Mouse (Mus musculus) kidney, adult 2 months (tissue): ENCODE data around the gene Hrc. TPM values are rescaled to one million over a fixed set of nuclear protein-coding genes. Genes with fewer than 3 reads are reported as not detected.

Experiments
- DNase-seq: peaks from one replicate; pipeline ENCODE4 v3.0.0; 2021
- H3K27ac ChIP-seq: fragments of 200-500 bp; 2 replicates; pipeline ENCODE4 v1.5.1; 2012; ENCODE audit warnings: low read depth, low read length, control low read depth, inconsistent platforms; ENCODE audit not compliant: insufficient read depth
- H3K27me3 ChIP-seq: fragments of 200-500 bp; replicated peaks from 2 replicates; pipeline ENCODE4 v1.6.1; 2012; ENCODE audit warnings: mild to moderate bottlenecking, moderate library complexity, low read length, inconsistent platforms; ENCODE audit not compliant: control insufficient read depth, insufficient read depth
- H3K36me3 ChIP-seq: fragments of 200-500 bp; 2 replicates; pipeline ENCODE4 v1.6.1; 2012; ENCODE audit warnings: mild to moderate bottlenecking, moderate library complexity, low read length, inconsistent platforms; ENCODE audit not compliant: control insufficient read depth, insufficient read depth
- H3K4me1 ChIP-seq: fragments of 200-500 bp; 2 replicates; pipeline ENCODE4 v1.6.1; 2011; ENCODE audit warnings: low read length; ENCODE audit not compliant: control insufficient read depth, insufficient read depth
- H3K4me3 ChIP-seq: fragments of 200-500 bp; 2 replicates; pipeline ENCODE4 v1.5.1; 2011; ENCODE audit warnings: mild to moderate bottlenecking, low read depth, low read length, control low read depth; ENCODE audit not compliant: insufficient read depth
- CTCF ChIP-seq: fragments of 200-500 bp; conservative IDR thresholded peaks from 2 replicates; pipeline ENCODE4 v1.5.1; 2011; ENCODE audit warnings: low read depth, mild to moderate bottlenecking, control low read depth, low read length, moderate library complexity, mixed read lengths; ENCODE audit not compliant: insufficient read depth, insufficient read length
- POLR2A ChIP-seq: fragments of 200-500 bp; IDR thresholded peaks from one replicate; pipeline ENCODE4 v1.6.1; 2011; ENCODE audit warnings: low read depth, low read length, control low read depth
- WGBS: fragments of 180-500 bp; shearing (Covaris S2); methylation state at CpG from one replicate; pipeline ENCODE4 v1.1.7; 2018; 5-methylcytosine and 5-hydroxymethylcytosine counted together
- polyA plus RNA-seq: library from polyadenylated mRNA; depleted of rRNA; stranded (reverse); fragments of >200 nt; gene quantifications from 2 replicates; pipeline ENCODE4 v1.2.3, GENCODE M21; 2012

Hrc gene
- polyA plus RNA-seq, 1 experiment, result 3.2 TPM

DNA sequence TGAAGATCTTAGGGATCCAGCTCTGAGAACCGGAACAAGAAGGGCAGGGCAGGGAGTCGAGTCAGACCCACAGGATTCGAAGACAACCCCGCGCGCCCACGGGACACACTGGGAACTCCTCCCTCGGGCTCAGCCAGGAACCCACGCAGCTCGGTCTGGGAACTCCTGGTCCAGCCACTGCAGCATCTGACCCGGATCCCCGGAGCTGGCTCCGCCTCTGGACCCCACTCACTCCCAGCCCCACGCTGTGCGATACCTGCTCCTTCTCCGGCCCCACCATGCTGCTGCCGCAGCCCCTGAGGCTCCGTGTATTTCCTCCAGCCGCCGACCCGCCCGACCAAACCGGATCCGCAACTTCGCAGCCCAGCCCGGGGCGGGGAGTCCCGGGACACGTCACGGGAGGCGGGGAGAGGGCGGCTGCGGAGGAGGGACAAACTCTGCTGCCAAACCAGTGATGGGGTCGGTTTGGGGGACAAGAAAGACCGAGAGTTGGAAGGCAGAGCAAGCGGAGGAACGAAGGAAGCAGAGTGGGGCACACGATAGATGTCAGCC, 1.6 kb upstream of the Hrc start, which contains the start of gene Trpm4:
Gene Trpm4, minus strand, starts transcription at position 350 of the 552 bp plus-strand sequence.
- no peaks in the 10 kb centered on the region for H3K36me3 ChIP-seq
- under 1% methylated on average over 38 of the region's 38 CpGs for WGBS
- 0 out of 2 replicates have a peak, but pooled peaks cover 5% of the 10 kb centered on the region for H3K4me1 ChIP-seq
- peak within 1 kb of the TSS; percentile 74 for H3K27ac ChIP-seq
- peak within 1 kb of the TSS; percentile 70 for H3K4me3 ChIP-seq
- peak; percentile 86 for DNase-seq
- TF ChIP-seq CTCF (no peak), POLR2A (peak; percentile 21)
- H3K27me3 ChIP-seq, result no peaks in the 10 kb centered on the region

DNA sequence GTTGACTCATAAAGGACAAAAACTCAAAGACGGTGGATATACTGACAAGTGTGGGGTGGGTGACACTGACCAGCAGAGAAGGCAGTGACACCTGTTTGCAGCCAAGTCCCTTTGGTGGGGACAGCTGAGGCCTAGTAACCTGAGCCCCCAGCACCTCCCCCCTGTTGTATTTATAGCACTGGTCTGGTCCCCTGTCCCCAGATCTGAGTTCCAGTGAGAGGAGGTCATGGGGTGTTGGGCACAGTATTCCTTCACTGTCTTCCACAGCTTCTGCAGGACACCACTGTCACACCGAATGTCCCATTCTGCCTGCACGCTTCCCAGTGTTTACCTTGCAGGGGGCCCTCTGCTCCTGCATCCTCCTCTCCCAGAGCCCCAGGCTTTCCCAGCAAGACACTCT, 485 bp upstream of the Hrc start:
- no peak overlapping the region for H3K4me3 ChIP-seq
- DNase-seq, result no peak
- TF ChIP-seq POLR2A (no peak), CTCF (no peak)
- H3K27me3 ChIP-seq, result no peaks in the 10 kb centered on the region
- WGBS, result 51% methylated on average over 3 of the region's 3 CpGs
- H3K4me1 ChIP-seq, result 0 out of 2 replicates have a peak, but pooled peaks cover 5% of the 10 kb centered on the region
- no peaks in the 10 kb centered on the region for H3K36me3 ChIP-seq
- H3K27ac ChIP-seq, result no peak overlapping the region

DNA sequence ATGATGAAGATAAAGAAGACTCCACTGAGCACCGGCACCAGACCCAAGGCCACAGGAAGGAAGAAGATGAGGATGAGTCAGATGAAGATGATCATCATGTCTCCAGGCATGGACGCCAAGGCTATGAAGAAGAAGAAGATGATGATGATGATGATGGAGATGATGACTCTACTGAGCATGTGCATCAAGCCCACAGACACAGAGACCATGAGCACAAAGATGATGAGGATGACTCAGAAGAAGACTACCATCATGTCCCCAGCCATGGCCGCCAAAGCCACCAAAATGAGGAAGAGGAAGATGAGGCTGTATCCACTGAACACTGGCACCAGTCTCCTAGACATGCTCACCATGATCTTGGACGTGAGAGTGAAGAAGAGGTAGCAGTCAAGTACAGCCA, 1.2 kb downstream of the Hrc start:
- DNase-seq, result no peak
- TF ChIP-seq CTCF, result no peak
- no peak for TF ChIP-seq POLR2A
- WGBS, result 90% methylated on average over 4 of the region's 4 CpGs
- Histone ChIP-seq H3K4me3 (no peak overlapping the region), H3K36me3 (no peaks in the 10 kb centered on the region), H3K27me3 (no peaks in the 10 kb centered on the region), H3K27ac (no peak overlapping the region), H3K4me1 (0 out of 2 replicates have a peak, but pooled peaks cover 8% of the 10 kb centered on the region)

- DNase-seq, result no peak
- H3K36me3 ChIP-seq, result no peaks in the 10 kb centered on the region
- H3K4me3 ChIP-seq, result no peak overlapping the region
- H3K27ac ChIP-seq, result no peak overlapping the region
- H3K4me1 ChIP-seq, result 0 out of 2 replicates have a peak, but pooled peaks cover 3% of the 10 kb centered on the region
- H3K27me3 ChIP-seq, result no peaks in the 10 kb centered on the region
- TF ChIP-seq POLR2A, result no peak
- TF ChIP-seq CTCF, result no peak
- 29% methylated on average over 4 of the region's 4 CpGs for WGBS
These were observed 2.4 kb downstream of the Hrc start for GRCm38 (mm10) chr7:45337469-45337868.

DNA sequence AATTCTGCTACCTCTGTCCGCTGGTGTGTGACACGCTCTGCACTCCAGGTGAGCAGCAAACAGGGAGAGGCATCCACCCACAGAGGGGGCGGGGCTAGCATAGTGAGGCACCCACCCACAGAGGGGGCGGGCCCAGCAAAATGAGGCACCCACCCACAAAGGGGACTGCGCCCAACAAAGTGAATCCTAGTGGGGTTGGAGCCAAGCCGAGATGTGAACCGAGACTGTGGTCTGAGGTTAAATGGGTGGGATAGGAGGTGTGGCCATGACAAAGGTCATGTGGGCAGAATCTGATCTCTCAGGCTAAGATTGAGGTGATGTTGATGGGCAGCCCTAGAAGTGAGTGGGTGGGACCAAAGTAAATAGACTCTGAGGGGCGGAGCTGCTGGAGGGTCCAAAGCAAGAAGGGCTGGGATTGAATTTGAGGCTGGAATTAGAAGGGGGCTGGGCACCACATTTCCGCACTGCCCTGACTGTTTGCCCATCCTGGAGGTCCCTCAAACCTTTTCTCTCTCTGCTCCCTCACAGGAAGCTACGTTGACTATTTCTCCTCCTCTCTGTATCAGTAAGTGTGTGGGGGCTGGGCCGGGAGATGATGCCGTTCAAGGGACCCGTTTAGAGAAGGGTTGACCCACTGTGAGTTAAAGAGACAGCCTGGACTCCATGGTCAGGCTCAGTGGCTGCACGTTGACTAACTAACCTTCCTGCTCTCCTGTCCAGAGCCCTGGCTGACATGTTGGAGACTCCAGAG, 3.2 kb downstream of the Hrc start:
- no peak overlapping the region for H3K27ac ChIP-seq
- H3K36me3 ChIP-seq, result no peaks in the 10 kb centered on the region
- 8% methylated on average over 14 of the region's 14 CpGs for WGBS
- 0 out of 2 replicates have a peak, but pooled peaks cover 3% of the 10 kb centered on the region for H3K4me1 ChIP-seq
- no peak for TF ChIP-seq CTCF
- TF ChIP-seq POLR2A, result no peak
- DNase-seq, result peak; percentile 31
- H3K4me3 ChIP-seq, result no peak overlapping the region
- no peaks in the 10 kb centered on the region for H3K27me3 ChIP-seq

DNA sequence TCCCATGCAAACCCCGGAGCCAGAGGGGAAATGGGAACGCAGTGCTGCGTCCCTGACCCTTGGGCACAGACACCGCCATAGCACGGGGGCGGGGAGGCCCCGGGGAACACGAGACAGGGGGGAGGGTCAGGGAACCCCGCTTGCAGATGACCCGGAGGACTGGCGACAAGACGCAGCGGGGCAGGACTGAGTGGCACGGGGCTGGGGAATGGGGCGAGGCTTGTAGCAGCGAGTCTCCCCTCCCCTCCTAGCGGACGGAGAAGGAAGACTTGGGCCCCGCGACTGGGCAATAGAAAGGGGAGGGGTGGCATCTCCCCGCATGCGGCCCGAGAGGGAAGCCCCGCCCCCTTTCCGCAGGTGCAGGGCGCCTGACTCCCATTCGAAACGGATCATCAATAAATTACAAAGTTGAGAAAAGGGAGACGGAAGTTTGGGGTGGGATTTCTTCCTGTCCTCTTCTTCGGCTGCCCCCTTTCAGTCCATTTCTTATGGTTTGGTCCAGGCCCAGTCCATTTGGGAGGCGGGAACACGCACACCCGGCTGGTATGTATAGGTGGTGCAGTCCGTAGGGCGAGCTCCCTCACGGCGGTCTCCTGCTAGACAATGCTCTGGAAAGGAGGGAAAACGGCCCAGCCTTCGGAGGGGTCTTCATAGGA, 4.4 kb downstream of the Hrc start:
- under 1% methylated on average over 36 of the region's 39 CpGs for WGBS
- no peak for TF ChIP-seq POLR2A
- TF ChIP-seq CTCF, result no peak
- H3K4me1 ChIP-seq, result 0 out of 2 replicates have a peak, but pooled peaks cover 3% of the 10 kb centered on the region
- H3K36me3 ChIP-seq, result no peaks in the 10 kb centered on the region
- peak; percentile 60 for DNase-seq
- H3K27ac ChIP-seq, result no peak overlapping the region
- H3K4me3 ChIP-seq, result peak overlapping the region; percentile 69
- no peaks in the 10 kb centered on the region for H3K27me3 ChIP-seq

- 4% methylated on average over 11 of the region's 11 CpGs for WGBS
- Histone ChIP-seq H3K4me1 (0 out of 2 replicates have a peak, but pooled peaks cover 3% of the 10 kb centered on the region), H3K4me3 (peak overlapping the region; percentile 69; the same call in 1 of the 2 replicates), H3K27ac (no peak overlapping the region), H3K36me3 (no peaks in the 10 kb centered on the region), H3K27me3 (no peaks in the 10 kb centered on the region)
- DNase-seq, result no peak
- no peak for TF ChIP-seq POLR2A
- TF ChIP-seq CTCF, result no peak
These were observed 5.0 kb downstream of the Hrc start for GRCm38 (mm10) chr7:45340066-45340442.
